Mouse (Mus musculus) MEL (cell line): ENCODE data around the gene Gsk3b.

Experiments used
- CTCF ChIP-seq, 3 experiments: IDR thresholded peaks in 2 of 3; conservative IDR thresholded peaks in 1 of 3; 2 replicates each; pipeline ENCODE4 v1.5.1; 2011 to 2012; ENCODE audit warnings: low read length in 3 of 3, low read depth in 2 of 3, mild to moderate bottlenecking in 2 of 3, improper control_type of control experiment in 1 of 3, inconsistent platforms in 1 of 3, mixed read lengths in 1 of 3, moderate library complexity in 1 of 3; ENCODE audit not compliant: control insufficient read depth in 1 of 3, insufficient read depth in 1 of 3, poor library complexity in 1 of 3, severe bottlenecking in 1 of 3
- EP300 ChIP-seq, 2 experiments: IDR thresholded peaks; 2 replicates each; pipeline ENCODE4 v1.6.1; 2011; ENCODE audit warnings: improper control_type of control experiment in 2 of 2, low read length in 2 of 2, low read depth in 1 of 2, mild to moderate bottlenecking in 1 of 2
- GATA1 ChIP-seq: IDR thresholded peaks from 2 replicates; pipeline ENCODE4 v1.6.1; 2011; ENCODE audit warnings: low read depth, low read length, improper control_type of control experiment
- HCFC1 ChIP-seq: IDR thresholded peaks from 2 replicates; pipeline ENCODE4 v1.6.1; 2012; ENCODE audit warnings: low read depth, mild to moderate bottlenecking, inconsistent platforms, low read length, improper control_type of control experiment, moderate library complexity
- NELFE ChIP-seq: IDR thresholded peaks from 2 replicates; pipeline ENCODE4 v1.6.1; 2011; ENCODE audit warnings: low read depth, low read length, improper control_type of control experiment
- POLR2AphosphoS5 ChIP-seq: IDR thresholded peaks from 2 replicates; pipeline ENCODE4 v1.6.1; 2012; ENCODE audit warnings: low read depth, borderline replicate concordance, mild to moderate bottlenecking, inconsistent platforms, low read length, moderate library complexity, mixed read lengths
- SMC3 ChIP-seq: IDR thresholded peaks from 2 replicates; pipeline ENCODE4 v1.6.1; 2011; ENCODE audit warnings: low read depth, low read length, improper control_type of control experiment
- TCF12 ChIP-seq: IDR thresholded peaks from 2 replicates; pipeline ENCODE4 v1.6.1; 2014; ENCODE audit warnings: low read depth, mild to moderate bottlenecking, inconsistent platforms, low read length, improper control_type of control experiment, moderate library complexity
- USF1 ChIP-seq: IDR thresholded peaks from 2 replicates; pipeline ENCODE4 v1.6.1; 2014; ENCODE audit warnings: low read depth, mild to moderate bottlenecking, inconsistent platforms, low read length, improper control_type of control experiment, moderate library complexity

- TF ChIP-seq TCF12 (no peak), NELFE (no peak), POLR2AphosphoS5 (no peak), CTCF (IDR thresholded peaks at IDR 0.05 in 2 of 3, conservative IDR thresholded peaks at IDR 0.05 in 1 of 3; ENCODE audit: control insufficient read depth in 1 of 3, insufficient read depth in 1 of 3, low read depth in 2 of 3, low read length in 3 of 3, poor library complexity in 1 of 3, severe bottlenecking in 1 of 3) (peak; percentile 9 to 33 (median 14); a peak in 5 of 6 replicates), EP300 (IDR thresholded peaks at IDR 0.05; ENCODE audit: low read depth in 1 of 2, low read length in 2 of 2) (no peak), GATA1 (no peak), HCFC1 (no peak), USF1 (no peak), SMC3 (peak; percentile 44)
Measured at GRCm38 (mm10) chr16:38255107-38255506, 166.3 kb downstream of the Gsk3b start.
